Mouse (Mus musculus) ES-E14 (cell line): ENCODE results near the gene Tle1. TPM values are rescaled to one million over a fixed set of nuclear protein-coding genes. Genes with fewer than 3 reads are reported as not detected.

Source experiments
- DNase-seq: peaks from one replicate; pipeline ENCODE4 v3.0.0-alpha.2; 2013; ENCODE audit warnings: low read depth, low spot score
- H3K27ac ChIP-seq: 2 replicates; pipeline ENCODE4 v1.5.1; 2012; ENCODE audit warnings: low read depth, mild to moderate bottlenecking, low read length, moderate library complexity, mixed read lengths; ENCODE audit not compliant: poor library complexity, insufficient read depth, severe bottlenecking
- H3K36me3 ChIP-seq: 2 replicates; pipeline ENCODE4 v1.6.1; 2012; ENCODE audit warnings: mild to moderate bottlenecking, low read length, moderate library complexity, mixed read lengths; ENCODE audit not compliant: control insufficient read depth, poor library complexity, insufficient read depth, severe bottlenecking
- H3K4me1 ChIP-seq, 2 experiments: fragments of 150-350 bp in 1 of 2; sonication (generic) in 1 of 2; 2 replicates each; pipeline ENCODE4 v1.6.1; 2012; ENCODE audit warnings: low read length in 2 of 2, mild to moderate bottlenecking in 1 of 2, mixed read lengths in 1 of 2; ENCODE audit not compliant: control insufficient read depth in 2 of 2, insufficient read depth in 2 of 2, poor library complexity in 1 of 2
- H3K4me3 ChIP-seq, 2 experiments: fragments of 150-350 bp in 1 of 2; sonication (generic) in 1 of 2; 2 replicates each; pipeline ENCODE4 v1.5.1; 2012; ENCODE audit warnings: low read length in 2 of 2, low read depth in 1 of 2, mild to moderate bottlenecking in 1 of 2, mixed read lengths in 1 of 2; ENCODE audit not compliant: insufficient read depth in 1 of 2, poor library complexity in 1 of 2, severe bottlenecking in 1 of 2
- H3K9ac ChIP-seq: 2 replicates; pipeline ENCODE4 v1.6.1; 2012; ENCODE audit warnings: low read depth, mild to moderate bottlenecking, low read length, mixed read lengths; ENCODE audit not compliant: poor library complexity, insufficient read depth, severe bottlenecking
- H3K9me3 ChIP-seq: fragments of 150-350 bp; sonication (generic); 2 replicates; pipeline ENCODE4 v1.6.1; 2012; ENCODE audit warnings: low read depth, mild to moderate bottlenecking, low read length; ENCODE audit not compliant: control insufficient read depth, insufficient read depth
- CHD2 ChIP-seq: IDR thresholded peaks from 2 replicates; pipeline ENCODE4 v1.6.1; 2014; ENCODE audit warnings: mild to moderate bottlenecking, low read depth, low read length, inconsistent platforms
- HCFC1 ChIP-seq: IDR thresholded peaks from 2 replicates; pipeline ENCODE4 v1.6.1; 2012; ENCODE audit warnings: low read length, inconsistent platforms, borderline replicate concordance; ENCODE audit not compliant: insufficient read depth
- MAFK ChIP-seq: IDR thresholded peaks from 2 replicates; pipeline ENCODE4 v1.6.1; 2014; ENCODE audit warnings: mild to moderate bottlenecking, low read depth, low read length, inconsistent platforms; ENCODE audit not compliant: insufficient read depth
- ZC3H11A ChIP-seq: IDR thresholded peaks from 2 replicates; pipeline ENCODE4 v1.6.1; 2012; ENCODE audit warnings: low read depth, mild to moderate bottlenecking, inconsistent platforms, low read length, borderline replicate concordance
- ZNF384 ChIP-seq: IDR thresholded peaks from 2 replicates; pipeline ENCODE4 v1.6.1; 2012; ENCODE audit warnings: low read depth, low read length, inconsistent platforms
- in situ Hi-C, 2 experiments: fragments of 600-800 bp; cut with MboI; formaldehyde crosslinking; loops; one replicate each; pipeline ENCODE4 v1.15.1; 2025; ENCODE audit warnings: low sequenced_read_pairs in 2 of 2, inconsistent platforms in 1 of 2; ENCODE audit not compliant: unreplicated experiment in 2 of 2
- total RNA-seq: library from RNA; depleted of rRNA; stranded (reverse); fragments of 300-350 nt; gene quantifications from 2 replicates; pipeline ENCODE4 v1.2.3, GENCODE M21; 2012

Tle1 gene
- total RNA-seq, 1 experiment = 26.3 TPM

DNA sequence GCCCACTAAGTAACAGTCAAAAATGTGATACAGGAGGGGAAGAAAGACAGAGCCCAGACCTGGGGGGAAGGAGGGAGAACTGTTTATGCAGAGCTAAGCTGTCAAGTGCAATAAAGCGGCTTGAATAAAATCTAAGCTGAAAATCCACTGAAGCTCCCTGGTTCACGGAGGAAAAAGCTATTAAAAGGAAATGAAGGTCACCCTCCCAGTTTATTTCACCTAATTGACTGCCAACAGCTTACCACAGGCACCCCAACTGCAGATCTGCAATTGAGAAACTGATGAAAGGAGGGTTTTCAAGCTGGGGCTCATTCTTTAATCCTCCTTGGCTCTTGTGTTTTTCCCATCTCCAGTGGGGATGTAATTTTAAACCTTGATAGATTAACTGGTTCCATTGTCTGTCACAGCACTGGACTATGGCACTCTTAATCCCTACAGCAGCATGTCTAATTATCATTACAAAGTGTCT lies 32.9 kb downstream of the Tle1 start:
- Histone ChIP-seq H3K9ac (no peak overlapping the region), H3K9me3 (no peaks in the 10 kb centered on the region), H3K4me1 (peaks cover 1 to 7% of the 10 kb centered on the region in 2 experiments; a peak in 2 of 4 replicates), H3K36me3 (no peaks in the 10 kb centered on the region; the same call in 1 of the 2 replicates), H3K27ac (no peak overlapping the region), H3K4me3 (no peak overlapping the region)
- TF ChIP-seq ZNF384 (no peak), MAFK (no peak), CHD2 (no peak)
- DNase-seq = no peak
- in situ Hi-C loops = no loop called here

DNA sequence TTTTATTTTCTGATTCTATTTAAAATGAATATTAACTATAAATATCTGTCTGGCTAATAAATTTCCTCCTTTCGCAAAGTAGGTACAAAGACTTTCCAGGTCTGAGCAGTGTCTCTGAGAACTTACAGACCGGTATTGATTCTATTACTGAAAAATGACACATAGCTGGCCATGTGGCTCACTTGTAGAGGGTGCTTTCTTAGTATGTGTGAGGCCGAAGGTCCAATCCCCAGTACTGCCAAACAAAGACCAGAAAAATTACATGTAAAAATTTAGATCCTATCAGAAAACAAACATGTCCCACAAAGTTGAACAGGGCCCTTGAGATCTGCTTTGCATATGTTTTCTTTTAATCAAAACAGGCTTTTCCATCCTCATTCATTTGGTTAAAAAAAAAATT lies 33.5 kb downstream of the Tle1 start:
- Histone ChIP-seq H3K4me3 (no peak overlapping the region), H3K9me3 (no peaks in the 10 kb centered on the region), H3K27ac (no peak overlapping the region), H3K9ac (no peak overlapping the region), H3K36me3 (no peaks in the 10 kb centered on the region; the same call in 1 of the 2 replicates), H3K4me1 (peaks cover 1 to 7% of the 10 kb centered on the region in 2 experiments; a peak in 2 of 4 replicates)
- in situ Hi-C loops = no loop called here
- no peak for TF ChIP-seq MAFK
- no peak for TF ChIP-seq HCFC1
- TF ChIP-seq ZC3H11A = no peak
- TF ChIP-seq ZNF384 = no peak
- no peak for DNase-seq

DNA sequence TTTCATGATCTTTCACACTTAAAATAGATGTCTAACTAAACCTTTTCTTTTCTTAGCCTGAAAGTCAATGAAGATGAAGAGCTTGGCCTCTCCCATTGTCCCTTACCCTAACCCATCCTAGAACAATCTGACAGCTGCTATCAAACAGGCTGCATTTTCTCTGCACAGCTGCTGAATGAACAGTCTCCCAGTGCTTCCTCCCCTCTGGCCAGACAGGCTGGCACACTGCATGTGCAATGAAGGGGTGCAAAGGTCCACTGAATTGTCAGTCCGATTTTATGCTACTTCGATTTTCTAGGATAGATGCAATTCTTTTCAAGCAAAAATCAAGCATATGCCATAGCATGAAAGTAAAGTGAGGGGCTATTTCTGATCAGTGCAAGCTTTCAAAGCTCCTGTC lies 34.2 kb downstream of the Tle1 start:
- no peak overlapping the region for H3K27ac ChIP-seq
- H3K4me3 ChIP-seq = no peak overlapping the region
- H3K9ac ChIP-seq = no peak overlapping the region
- no peak for TF ChIP-seq HCFC1
- TF ChIP-seq CHD2 = no peak
- TF ChIP-seq ZNF384 = no peak
- no peak for TF ChIP-seq MAFK
- no peak for TF ChIP-seq ZC3H11A
- H3K4me1 ChIP-seq = peaks cover 1 to 7% of the 10 kb centered on the region in 2 experiments; a peak in 2 of 4 replicates
- in situ Hi-C loops = no loop called here
- H3K9me3 ChIP-seq = no peaks in the 10 kb centered on the region
- H3K36me3 ChIP-seq = no peaks in the 10 kb centered on the region; the same call in 1 of the 2 replicates
- no peak for DNase-seq

GRCm38 (mm10) chr4:72165765-72166164 lies 35.0 kb downstream of the Tle1 start:
- Histone ChIP-seq H3K9ac (no peak overlapping the region), H3K9me3 (no peaks in the 10 kb centered on the region), H3K27ac (no peak overlapping the region), H3K36me3 (no peaks in the 10 kb centered on the region; the same call in 1 of the 2 replicates), H3K4me3 (no peak overlapping the region), H3K4me1 (peaks cover 1 to 7% of the 10 kb centered on the region in 2 experiments; a peak in 2 of 4 replicates)
- no peak for TF ChIP-seq MAFK
- DNase-seq = no peak
- in situ Hi-C loops = no loop called here

DNA sequence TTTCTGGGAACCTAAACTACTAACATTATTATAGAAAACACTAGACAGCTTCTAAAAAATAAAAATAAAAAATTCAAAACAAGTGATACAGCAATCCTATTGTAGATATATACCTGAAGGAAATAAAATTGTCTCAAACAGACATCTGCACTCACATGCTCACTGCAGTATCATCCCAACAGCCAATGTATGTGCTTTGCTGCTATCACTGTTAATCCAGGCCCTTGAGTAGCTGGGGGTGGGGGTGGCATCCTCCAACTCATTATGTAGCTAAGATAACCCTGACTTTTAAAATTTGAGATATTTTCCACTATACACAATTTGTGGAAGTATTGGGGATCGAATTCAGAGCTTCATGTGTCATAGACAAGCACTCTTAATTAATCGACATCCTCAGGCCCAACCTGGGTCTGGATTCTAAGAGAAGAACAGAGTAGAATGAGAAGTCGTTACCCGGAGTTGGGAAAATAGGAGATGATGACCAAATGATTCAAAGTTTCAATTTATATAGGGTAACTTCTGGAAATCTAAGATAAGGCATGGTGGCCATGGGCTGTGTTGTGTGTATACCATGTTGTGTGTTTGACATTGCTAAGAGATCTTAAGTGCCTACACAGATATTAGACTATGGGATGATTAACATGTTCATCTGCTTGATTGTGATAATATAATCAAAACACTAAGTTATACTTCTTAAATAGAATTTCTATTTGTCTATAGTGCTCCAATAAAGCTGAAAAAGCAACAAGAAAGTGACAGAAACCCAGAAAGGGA lies 38.1 kb downstream of the Tle1 start:
- in situ Hi-C loops = no loop called here
- Histone ChIP-seq H3K36me3 (peaks cover 5% of the 10 kb centered on the region), H3K27ac (no peak overlapping the region), H3K4me1 (no peaks in the 10 kb centered on the region), H3K9me3 (no peaks in the 10 kb centered on the region), H3K9ac (no peak overlapping the region), H3K4me3 (no peak overlapping the region)
- no peak for DNase-seq
- TF ChIP-seq HCFC1 (no peak), ZNF384 (no peak), MAFK (no peak), CHD2 (no peak), ZC3H11A (no peak)
